In the genomic region with DNA sequence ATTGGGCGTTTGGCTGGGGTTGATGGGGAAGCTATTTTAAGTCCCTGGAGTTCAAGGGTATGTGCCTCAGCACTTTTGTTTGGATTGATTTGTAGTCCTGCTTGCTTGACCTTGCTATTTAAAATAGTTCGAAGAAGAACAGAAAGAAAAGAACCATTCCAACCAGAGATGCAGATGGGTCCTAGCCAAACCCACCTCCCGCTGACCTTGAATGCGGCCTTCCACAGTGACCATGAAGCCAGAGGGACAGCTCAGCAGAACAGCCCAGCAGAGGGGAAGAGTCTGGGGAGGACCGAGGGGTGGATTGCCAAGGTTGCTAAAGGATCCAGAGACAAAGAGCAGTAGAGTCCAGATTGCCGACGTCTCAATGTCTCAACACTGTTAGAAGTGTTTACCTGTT, we compare ENCODE assay signal across 23 mouse cellular contexts.
A peak's percentile ranks its signal among the peaks of the same experiment; 100 is the strongest.
DNase-seq lines count a peak whose midpoint lies in the region; ATAC-seq lines count a peak whose summit lies in the region.
"Had no signal": no experiment of that assay in that cellular context is flagged by ENCODE, and none has a peak within 500 bp of the region (broad histone marks: within the 10 kb centered on the region; RNA-seq: fewer than 3 reads in every experiment).

No protein-coding gene starts in this region.

- H3K4me2 ChIP-seq in hindbrain, embryonic 13.5 days = no peak overlapping the region
- H3K4me2 ChIP-seq: embryonic facial prominence, embryonic 12.5 days; embryonic facial prominence, embryonic 15.5 days; heart, embryonic 11.5 days; hindbrain, embryonic 14.5 days had no signal

- peaks cover 9% of the 10 kb centered on the region; the same call in 1 of the 2 replicates for H3K4me1 ChIP-seq in hindbrain, embryonic 13.5 days (replicated peaks)
- H3K4me1 ChIP-seq: embryonic facial prominence, embryonic 15.5 days had no signal

- no peaks in the 10 kb centered on the region for H3K36me3 ChIP-seq in hindbrain, embryonic 13.5 days
- H3K36me3 ChIP-seq: embryonic facial prominence, embryonic 12.5 days; embryonic facial prominence, embryonic 15.5 days; hindbrain, embryonic 10.5 days had no signal

- H3K4me3 ChIP-seq in hindbrain, embryonic 13.5 days = no peak overlapping the region
- H3K4me3 ChIP-seq: embryonic facial prominence, embryonic 12.5 days; embryonic facial prominence, embryonic 15.5 days; gastrocnemius, adult 2 months; hindbrain, embryonic 10.5 days had no signal

- H3K27me3 ChIP-seq in hindbrain, embryonic 13.5 days = no peaks in the 10 kb centered on the region
- H3K27me3 ChIP-seq: embryonic facial prominence, embryonic 15.5 days had no signal

- no peak overlapping the region for H3K9ac ChIP-seq in hindbrain, embryonic 13.5 days
- H3K9ac ChIP-seq: embryonic facial prominence, embryonic 12.5 days; embryonic facial prominence, embryonic 15.5 days; forebrain, postnatal 0 days; hindbrain, embryonic 14.5 days had no signal

- H3K9me3 ChIP-seq in hindbrain, embryonic 13.5 days = no peaks in the 10 kb centered on the region
- H3K9me3 ChIP-seq: embryonic facial prominence, embryonic 12.5 days; embryonic facial prominence, embryonic 15.5 days; hindbrain, embryonic 10.5 days had no signal

- ATAC-seq in hindbrain, embryonic 13.5 days (ENCODE audit: low FRiP score) = no peak
- ATAC-seq: activated CD4-positive, CD25-positive, alpha-beta regulatory T cell, adult 4 months; forebrain, embryonic 14.5 days; forebrain, postnatal 0 days; inflammation-experienced regulatory T-cells, adult 6 months had no signal

- no peak overlapping the region for H3K27ac ChIP-seq in hindbrain, embryonic 13.5 days
- H3K27ac ChIP-seq: embryonic facial prominence, embryonic 12.5 days; embryonic facial prominence, embryonic 15.5 days; gastrocnemius, adult 2 months; hindbrain, embryonic 10.5 days; hindbrain, embryonic 14.5 days; hindbrain, postnatal 0 days had no signal

- peak; percentile 85 to 86 for DNase-seq in adrenal gland, adult (ENCODE audit: inconsistent age in 2 of 2, low spot score in 1 of 2)
- DNase-seq in adrenal gland, postnatal 4 days (ENCODE audit: low spot score in 2 of 2) = no peak
- DNase-seq in testis, postnatal 14 days (ENCODE audit: low spot score) = peak; percentile 24
- no peak for DNase-seq in testis, postnatal 10 days (ENCODE audit: low spot score)
- peak; percentile 50 for DNase-seq in adrenal gland, postnatal 25 days
- DNase-seq in thymus, postnatal 4 days = no peak
- DNase-seq: cerebellum, adult 11 months; cerebellum, adult 2 months; cerebellum, adult 9-11 months; cerebellum, postnatal 25 days; forebrain, postnatal 0 days; gastrocnemius, adult 2 months; gastrocnemius, postnatal 14 days had no signal

- WGBS in hindbrain, embryonic 13.5 days = 87% methylated on average over 7 of the region's 7 CpGs

Comparison
In these comparisons a context has a peak if more than half of its experiments do, and no peak if none do; other contexts are left out.
1. DNase-seq: peak in adrenal gland, adult (2 of 2), testis, postnatal 14 days (single experiment) and adrenal gland, postnatal 25 days (single experiment); none in adrenal gland, postnatal 4 days (0 of 2), testis, postnatal 10 days (single experiment) and thymus, postnatal 4 days (single experiment).